Mouse (Mus musculus) C2C12 (cell line): ENCODE measurements around the gene Grhl3. TPM values are rescaled to one million over a fixed set of nuclear protein-coding genes. Genes with fewer than 3 reads are reported as not detected.
"Not testable (repeated sequence)": the region's sequence is repeated elsewhere in the genome, so short reads cannot be mapped to it uniquely, and the experiment has no call there.

Experiments used
- H3K27me3 ChIP-seq: one replicate; pipeline ENCODE4 v1.6.1; 2011; ENCODE audit not compliant: control insufficient read depth, insufficient read depth, insufficient read length
- H3K36me3 ChIP-seq: one replicate; pipeline ENCODE4 v1.6.1; 2011; ENCODE audit not compliant: control insufficient read depth, insufficient read depth
- H3K4me3 ChIP-seq: one replicate; pipeline ENCODE4 v1.5.1; 2011; ENCODE audit warnings: mild to moderate bottlenecking, control low read depth; ENCODE audit not compliant: poor library complexity, insufficient read depth, severe bottlenecking
- H3K79me2 ChIP-seq: one replicate; pipeline ENCODE4 v1.6.1; 2011; ENCODE audit not compliant: control insufficient read depth, insufficient read depth
- H3K79me3 ChIP-seq: one replicate; pipeline ENCODE4 v1.6.1; 2011; ENCODE audit warnings: low read depth, control low read depth
- H3ac ChIP-seq: one replicate; pipeline ENCODE3; 2011; ENCODE audit warnings: low read depth; ENCODE audit not compliant: control insufficient read depth, insufficient read length
- CEBPB ChIP-seq: IDR thresholded peaks from one replicate; pipeline ENCODE4 v1.6.1; 2011; ENCODE audit warnings: low read depth, mild to moderate bottlenecking, control low read depth, moderate library complexity
- CTCF ChIP-seq: IDR thresholded peaks from one replicate; pipeline ENCODE4 v1.5.1; 2011; ENCODE audit not compliant: control insufficient read depth, insufficient read depth, insufficient read length
- FOSL1 ChIP-seq: IDR thresholded peaks from one replicate; pipeline ENCODE4 v1.8.0; 2011; ENCODE audit warnings: mild to moderate bottlenecking, low read length; ENCODE audit not compliant: poor library complexity, insufficient read depth, severe bottlenecking
- MAX ChIP-seq: IDR thresholded peaks from one replicate; pipeline ENCODE4 v1.6.1; 2011; ENCODE audit warnings: mild to moderate bottlenecking, control low read depth
- MYOD1 ChIP-seq: IDR thresholded peaks from one replicate; pipeline ENCODE4 v1.6.1; 2011; ENCODE audit warnings: low read depth; ENCODE audit not compliant: control insufficient read depth, insufficient read length
- MYOG ChIP-seq: IDR thresholded peaks from one replicate; pipeline ENCODE4 v1.6.1; 2011; ENCODE audit not compliant: control insufficient read depth, insufficient read length; ENCODE audit errors: extremely low read depth
- USF1 ChIP-seq: IDR thresholded peaks from one replicate; pipeline ENCODE4 v1.6.1; 2011; ENCODE audit warnings: low read depth, mild to moderate bottlenecking, control low read depth, moderate library complexity
- long read RNA-seq, 2 experiments: library from polyadenylated mRNA; unstranded; transcript quantifications; one replicate each; pipeline ENCODE4 v2.0.0; 2019 to 2020
- polyA plus RNA-seq: library from polyadenylated mRNA; unstranded; fragments of >200 nt; fragmentation: generic; extraction: Trizol; gene quantifications from one replicate; pipeline ENCODE4 v1.2.1, GENCODE M21; 2012; ENCODE audit warnings: missing spikeins

Grhl3 gene
- polyA plus RNA-seq = 0.49 TPM
- long read RNA-seq, experiment 1 = 0 reads
- long read RNA-seq, experiment 2, partial matches to known transcripts = 0 of 1 reads
- long read RNA-seq, experiment 2, other reads (novel, unspliced or antisense) = 0 of 1 reads

DNA sequence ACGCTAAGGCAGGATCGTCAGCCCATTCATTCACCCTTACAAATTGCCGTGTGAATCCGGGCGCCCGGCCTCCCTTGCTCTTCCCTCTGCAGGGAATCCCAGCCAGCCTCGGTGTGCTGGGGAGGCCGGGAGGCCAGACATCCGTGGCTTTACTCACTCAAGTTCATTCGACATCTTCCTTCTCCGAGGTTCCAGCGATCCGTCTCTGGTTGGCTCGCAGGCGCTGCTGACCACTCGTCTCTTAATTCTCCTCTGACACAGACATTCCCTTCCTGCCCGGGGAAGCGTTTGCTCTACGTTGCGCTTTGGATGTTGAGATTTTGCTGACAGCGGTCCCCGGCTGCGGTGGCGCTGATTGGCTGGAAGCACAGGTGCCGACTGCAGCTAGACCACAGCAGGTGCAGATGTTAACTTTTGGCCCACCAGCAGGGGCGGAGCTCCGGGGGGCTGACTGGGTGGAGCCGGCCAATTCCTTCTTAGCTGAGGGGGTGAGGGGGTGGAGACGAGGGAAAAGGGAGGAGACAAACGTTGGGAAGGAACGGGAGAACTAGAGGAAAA is at the start of gene Grhl3:
Gene Grhl3 (minus strand): TSS at position 380 of the 558 bp plus-strand sequence.
- H3K4me3 ChIP-seq = no peak within 1 kb of the TSS
- H3K36me3 ChIP-seq = no peaks in the 10 kb centered on the region
- H3K27me3 ChIP-seq = no peaks in the 10 kb centered on the region
- no peaks in the 10 kb centered on the region for H3K79me2 ChIP-seq
- TF ChIP-seq MYOD1 (peak; percentile 8), MAX (no peak)
- no peak within 1 kb of the TSS for H3ac ChIP-seq
- H3K79me3 ChIP-seq = no peaks in the 10 kb centered on the region

GRCm38 (mm10) chr4:135622290-135622689 is 48.9 kb upstream of the Grhl3 start:
- Histone ChIP-seq H3K4me3 (no peak overlapping the region), H3ac (no peak overlapping the region), H3K79me2 (no peaks in the 10 kb centered on the region), H3K36me3 (no peaks in the 10 kb centered on the region), H3K79me3 (no peaks in the 10 kb centered on the region), H3K27me3 (no peaks in the 10 kb centered on the region)
- TF ChIP-seq MAX (no peak), MYOD1 (no peak), CEBPB (no peak), USF1 (peak; percentile 38), CTCF (no peak), FOSL1 (peak; percentile 62), MYOG (no peak)

- Histone ChIP-seq H3ac (no peak overlapping the region), H3K4me3 (no peak overlapping the region), H3K27me3 (no peaks in the 10 kb centered on the region), H3K79me2 (no peaks in the 10 kb centered on the region), H3K36me3 (no peaks in the 10 kb centered on the region), H3K79me3 (no peaks in the 10 kb centered on the region)
- TF ChIP-seq CEBPB (no peak), MAX (no peak), USF1 (no peak), MYOD1 (no peak), CTCF (no peak), MYOG (no peak), FOSL1 (no peak)
Measured at GRCm38 (mm10) chr4:135620461-135620860, 47.0 kb upstream of the Grhl3 start.

GRCm38 (mm10) chr4:135617783-135618470 is 44.5 kb upstream of the Grhl3 start:
- no peaks in the 10 kb centered on the region for H3K79me2 ChIP-seq
- TF ChIP-seq MYOG = no peak
- TF ChIP-seq CEBPB = no peak
- TF ChIP-seq FOSL1 = no peak
- TF ChIP-seq MAX = no peak
- no peak for TF ChIP-seq USF1
- no peak for TF ChIP-seq MYOD1
- no peak for TF ChIP-seq CTCF
- H3K27me3 ChIP-seq = no peaks in the 10 kb centered on the region
- no peak overlapping the region for H3ac ChIP-seq
- H3K79me3 ChIP-seq = no peaks in the 10 kb centered on the region
- no peaks in the 10 kb centered on the region for H3K36me3 ChIP-seq
- no peak overlapping the region for H3K4me3 ChIP-seq

DNA sequence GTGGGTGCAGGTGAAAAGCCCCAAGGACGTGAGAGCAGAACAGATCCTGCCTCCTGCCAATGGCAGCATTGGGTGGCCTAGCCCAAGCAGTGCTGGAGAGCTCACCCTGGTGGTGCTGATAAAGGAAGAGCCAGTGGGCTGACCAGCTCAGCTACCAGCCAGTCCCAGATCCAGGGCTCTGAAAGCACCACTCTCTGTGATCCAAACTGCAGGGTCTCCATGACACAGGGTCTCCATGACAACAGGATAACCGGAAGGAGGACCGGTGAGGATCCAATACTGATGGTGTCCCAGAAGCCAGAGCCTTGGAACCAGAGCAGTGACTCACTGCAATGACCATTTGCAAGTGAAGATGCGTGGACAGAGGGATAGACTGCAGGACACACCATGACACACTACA is 43.6 kb upstream of the Grhl3 start:
- no peaks in the 10 kb centered on the region for H3K36me3 ChIP-seq
- H3K27me3 ChIP-seq = no peaks in the 10 kb centered on the region
- H3K79me2 ChIP-seq = no peaks in the 10 kb centered on the region
- H3K4me3 ChIP-seq = no peak overlapping the region
- TF ChIP-seq CEBPB (no peak), MYOD1 (no peak)
- no peak overlapping the region for H3ac ChIP-seq
- H3K79me3 ChIP-seq = no peaks in the 10 kb centered on the region

DNA sequence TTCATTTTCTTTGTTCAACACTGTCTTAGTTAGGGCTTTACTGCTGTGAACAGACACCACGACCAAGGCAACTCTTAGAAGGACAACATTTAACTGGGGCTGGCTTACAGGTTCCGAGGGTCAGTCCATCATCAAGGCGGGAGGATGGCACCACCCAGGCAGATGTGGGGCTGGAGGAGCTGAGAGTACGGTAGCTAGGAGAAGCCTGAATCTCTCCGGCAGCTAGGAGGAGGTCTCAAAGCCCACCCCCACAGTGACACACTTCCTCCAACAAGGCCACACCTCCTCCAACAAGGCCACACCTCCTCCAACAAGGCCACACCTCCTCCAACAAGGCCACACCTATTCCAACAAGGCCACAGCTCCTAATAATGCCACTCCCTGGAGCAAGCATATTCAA is 41.9 kb upstream of the Grhl3 start:
- not testable (repeated sequence) for H3K36me3 ChIP-seq, H3K4me3 ChIP-seq

More for the DNA sequence above, 41.9 kb upstream of the Grhl3 start:
- not testable (repeated sequence) for H3ac ChIP-seq, H3K79me3 ChIP-seq, H3K79me2 ChIP-seq, H3K27me3 ChIP-seq
